Mouse (Mus musculus) cerebellum, adult (tissue): ENCODE data around the gene Hipk3.

Source experiments
- ATAC-seq: cut with Nextera tagmentation; 2 replicates; pipeline ENCODE4 v1.9.2; 2017; ENCODE audit warnings: mild to moderate bottlenecking, moderate library complexity, mixed read lengths; ENCODE audit not compliant: insufficient number of reproducible peaks, low FRiP score, low TSS enrichment

Gene Hipk3

DNA sequence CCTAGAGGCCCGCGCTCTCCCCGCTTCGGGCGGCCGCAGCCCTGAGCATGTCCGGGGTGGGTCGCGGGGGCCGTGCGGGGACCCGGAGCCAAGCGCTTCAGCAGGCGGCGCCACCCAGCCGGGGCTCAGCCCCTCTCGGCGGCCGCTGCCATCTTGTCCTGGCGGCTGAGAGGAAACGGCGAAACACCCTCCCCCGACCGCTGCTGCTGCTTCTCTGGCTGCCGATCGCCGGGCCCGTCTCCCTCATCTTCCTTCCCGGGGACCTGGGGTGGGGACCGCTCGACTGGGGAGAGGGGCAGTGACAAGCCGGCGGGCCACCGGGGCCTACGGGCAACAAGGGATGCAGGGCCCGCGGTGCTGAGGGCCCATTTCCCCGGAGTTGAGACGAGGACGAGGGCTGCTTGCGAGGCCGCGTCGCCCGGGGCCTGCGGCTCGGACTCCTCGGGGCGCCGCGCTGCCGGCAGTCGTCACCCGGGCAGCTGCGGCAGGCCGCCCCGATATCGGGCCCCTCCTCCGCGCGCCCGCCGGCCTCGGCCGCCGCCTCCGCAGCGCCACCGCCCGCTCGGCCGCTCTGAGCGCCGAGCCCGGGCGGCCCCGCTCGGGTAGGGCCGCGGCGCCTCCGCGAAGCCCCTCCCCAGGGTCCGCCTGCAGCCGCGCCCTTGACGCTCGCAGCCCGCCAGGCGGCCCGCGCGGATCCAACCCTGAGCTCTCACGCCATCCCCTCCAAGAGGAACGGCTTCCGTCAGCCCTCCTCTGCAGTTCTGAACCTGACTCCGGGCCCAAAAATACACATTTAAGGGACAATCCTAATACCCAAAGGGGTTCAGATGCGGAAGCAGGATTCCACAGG lies at the start of gene Hipk3:
Gene Hipk3, minus strand, starts transcription at position 496 of the 850 bp plus-strand sequence.
- peak; percentile 86 for ATAC-seq

DNA sequence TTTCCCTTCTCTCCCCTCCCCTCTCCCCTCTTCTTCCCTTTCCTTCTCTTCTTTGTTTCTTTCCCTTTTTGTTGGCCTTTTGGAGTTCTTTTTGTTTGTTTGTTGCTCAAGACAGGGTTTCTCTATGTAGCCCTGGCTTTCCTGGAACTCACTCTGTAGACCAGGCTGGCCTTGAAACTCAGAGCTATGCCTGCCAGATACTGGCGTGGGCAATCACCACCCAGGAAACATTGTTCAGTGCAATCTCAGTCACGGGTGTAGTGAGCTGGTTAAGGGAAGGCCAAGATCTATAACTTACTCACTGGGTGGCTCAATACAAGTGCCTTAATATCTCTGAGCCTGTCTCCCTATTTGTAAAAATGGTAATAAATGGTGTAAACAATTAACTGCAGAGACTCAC lies 46.0 kb upstream of the Hipk3 start:
- no peak for ATAC-seq

- no peak for ATAC-seq
Observed at GRCm38 (mm10) chr2:104534751-104535150, 40.5 kb upstream of the Hipk3 start.

- ATAC-seq = no peak
Observed at GRCm38 (mm10) chr2:104532548-104532947, 38.3 kb upstream of the Hipk3 start.

- no peak for ATAC-seq
Observed at GRCm38 (mm10) chr2:104526559-104526958, 32.3 kb upstream of the Hipk3 start.

DNA sequence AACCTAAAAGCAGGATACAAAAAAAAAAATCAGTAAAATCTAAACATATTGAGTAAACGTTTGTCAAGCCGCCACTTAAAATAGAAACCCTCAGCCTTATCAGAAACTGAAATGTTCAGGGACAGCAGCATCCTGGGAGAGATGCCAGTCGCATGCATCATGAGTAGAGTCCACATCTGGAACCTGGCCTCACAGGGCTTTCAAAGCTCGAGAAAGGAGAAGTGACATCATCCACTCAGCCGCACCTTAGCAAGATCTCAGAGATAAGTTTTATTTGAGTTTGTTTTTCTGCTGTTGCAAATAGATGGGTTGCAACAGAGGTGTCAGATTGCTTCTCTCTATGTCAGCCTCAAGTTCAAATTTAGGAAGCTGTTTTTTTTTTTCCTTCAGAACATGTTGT lies 31.3 kb upstream of the Hipk3 start:
- ATAC-seq = no peak

DNA sequence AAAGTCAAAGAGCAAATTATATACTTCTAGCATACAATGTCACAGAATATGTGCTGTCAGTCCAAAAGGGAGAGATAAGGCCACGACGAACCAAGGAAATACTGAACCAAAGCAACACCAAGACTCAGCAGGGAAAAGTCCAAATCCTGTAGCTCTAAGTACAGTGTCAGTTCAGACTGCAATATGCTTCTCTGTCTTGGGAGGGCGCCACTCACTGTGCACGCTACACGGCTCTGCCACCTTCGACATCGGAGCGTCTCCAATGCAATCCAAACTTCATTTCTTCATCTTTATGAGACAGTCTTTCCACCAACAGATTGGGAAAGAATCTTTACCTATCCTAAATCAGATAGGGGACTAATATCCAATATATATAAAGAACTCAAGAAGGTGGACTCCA lies 17.4 kb upstream of the Hipk3 start:
- no peak for ATAC-seq

DNA sequence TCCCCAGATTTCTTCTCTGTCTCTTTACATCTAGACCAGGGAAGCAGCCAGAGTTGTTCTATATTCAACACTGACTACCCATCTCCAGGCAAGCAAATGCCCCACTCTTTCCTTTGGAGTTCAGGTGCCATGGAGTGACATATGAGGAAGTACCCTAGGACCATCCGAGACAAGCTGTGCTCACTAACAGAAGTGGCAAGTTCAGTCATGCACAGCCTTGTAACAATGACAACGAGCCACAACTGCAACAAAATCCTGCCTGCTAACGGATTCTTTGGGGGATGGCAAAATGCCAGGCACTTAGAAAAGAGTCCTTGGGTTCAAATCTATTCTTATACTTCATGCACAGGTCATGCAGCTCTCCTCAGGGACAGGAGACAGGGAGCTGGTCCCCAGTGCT lies 8.1 kb upstream of the Hipk3 start:
- no peak for ATAC-seq

DNA sequence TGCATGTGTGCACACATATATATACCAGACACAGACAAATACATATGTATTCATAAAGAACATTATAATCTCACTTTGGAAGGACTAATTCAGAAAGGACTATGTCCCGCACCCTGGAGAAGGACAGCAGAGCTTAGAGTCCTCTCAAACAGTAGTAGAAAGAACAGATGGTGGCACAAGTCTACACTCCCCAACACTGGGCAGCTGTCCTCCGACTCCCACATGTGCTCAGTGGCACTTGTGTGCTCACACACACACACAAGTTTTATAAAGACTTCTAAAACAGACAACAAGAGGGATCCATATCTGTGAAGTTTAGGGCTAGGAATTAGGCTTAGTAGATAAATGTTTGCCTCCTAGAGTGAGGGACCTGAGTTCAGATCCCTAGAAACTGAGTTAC lies 6.8 kb upstream of the Hipk3 start:
- no peak for ATAC-seq

DNA sequence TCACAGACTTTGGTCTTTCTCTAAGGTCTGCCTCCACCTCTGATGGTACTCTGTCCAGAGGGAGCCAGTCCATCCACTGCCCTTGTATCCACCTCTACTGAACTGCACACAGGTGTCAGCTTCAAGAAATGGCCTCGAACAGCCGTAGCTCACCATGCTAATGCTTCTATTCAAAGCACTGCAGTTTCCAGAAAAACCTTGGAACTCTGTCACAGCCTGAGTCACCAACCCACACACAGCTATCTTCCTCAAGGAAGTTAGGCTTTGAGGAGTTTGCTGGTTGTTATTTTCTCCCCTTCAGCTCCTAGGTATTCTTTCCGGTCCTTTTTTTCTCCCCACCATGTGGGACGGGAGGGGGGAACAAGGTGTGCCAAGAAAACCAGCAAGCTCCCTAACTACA lies 3.5 kb upstream of the Hipk3 start:
- no peak for ATAC-seq

DNA sequence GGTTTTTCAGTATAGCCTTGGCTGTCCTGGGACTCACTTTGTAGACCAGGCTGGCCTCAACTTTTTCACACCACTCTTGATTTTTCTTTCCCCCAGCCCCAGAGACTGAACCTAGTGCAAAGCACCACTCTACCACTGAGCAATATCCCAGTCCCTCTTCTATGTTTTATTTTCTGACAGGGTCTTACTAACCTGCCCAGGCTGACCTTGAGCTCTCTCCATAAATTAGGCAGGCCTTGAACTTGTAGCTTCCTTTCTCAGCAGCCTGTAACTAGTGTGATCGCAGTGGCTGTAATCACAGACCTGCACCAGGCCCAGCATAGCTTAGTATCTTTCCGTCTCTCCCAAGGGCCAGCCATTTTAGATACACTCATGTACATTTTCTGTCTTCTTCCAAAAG lies 3.0 kb upstream of the Hipk3 start:
- ATAC-seq = no peak

GRCm38 (mm10) chr2:104496206-104496605 lies 2.0 kb upstream of the Hipk3 start:
- no peak for ATAC-seq

DNA sequence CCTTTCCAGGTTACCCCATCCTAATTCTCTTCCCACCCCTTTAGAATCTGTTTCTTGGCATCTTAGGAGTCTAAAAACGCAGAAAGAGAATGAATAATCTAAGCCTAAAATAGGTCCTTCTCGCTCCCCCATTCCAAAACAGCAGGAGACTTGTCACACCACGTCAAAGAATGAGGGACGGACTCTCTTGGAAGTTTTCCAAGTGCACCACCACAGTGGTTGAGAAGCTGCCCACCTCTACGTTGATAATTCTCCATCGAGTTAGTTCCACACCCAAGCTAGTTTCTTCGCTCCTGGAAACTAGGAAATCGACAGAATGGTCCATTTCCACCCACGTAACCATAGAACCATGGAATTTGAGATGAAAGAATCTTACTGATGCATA lies 547 bp upstream of the Hipk3 start:
- ATAC-seq = no peak

DNA sequence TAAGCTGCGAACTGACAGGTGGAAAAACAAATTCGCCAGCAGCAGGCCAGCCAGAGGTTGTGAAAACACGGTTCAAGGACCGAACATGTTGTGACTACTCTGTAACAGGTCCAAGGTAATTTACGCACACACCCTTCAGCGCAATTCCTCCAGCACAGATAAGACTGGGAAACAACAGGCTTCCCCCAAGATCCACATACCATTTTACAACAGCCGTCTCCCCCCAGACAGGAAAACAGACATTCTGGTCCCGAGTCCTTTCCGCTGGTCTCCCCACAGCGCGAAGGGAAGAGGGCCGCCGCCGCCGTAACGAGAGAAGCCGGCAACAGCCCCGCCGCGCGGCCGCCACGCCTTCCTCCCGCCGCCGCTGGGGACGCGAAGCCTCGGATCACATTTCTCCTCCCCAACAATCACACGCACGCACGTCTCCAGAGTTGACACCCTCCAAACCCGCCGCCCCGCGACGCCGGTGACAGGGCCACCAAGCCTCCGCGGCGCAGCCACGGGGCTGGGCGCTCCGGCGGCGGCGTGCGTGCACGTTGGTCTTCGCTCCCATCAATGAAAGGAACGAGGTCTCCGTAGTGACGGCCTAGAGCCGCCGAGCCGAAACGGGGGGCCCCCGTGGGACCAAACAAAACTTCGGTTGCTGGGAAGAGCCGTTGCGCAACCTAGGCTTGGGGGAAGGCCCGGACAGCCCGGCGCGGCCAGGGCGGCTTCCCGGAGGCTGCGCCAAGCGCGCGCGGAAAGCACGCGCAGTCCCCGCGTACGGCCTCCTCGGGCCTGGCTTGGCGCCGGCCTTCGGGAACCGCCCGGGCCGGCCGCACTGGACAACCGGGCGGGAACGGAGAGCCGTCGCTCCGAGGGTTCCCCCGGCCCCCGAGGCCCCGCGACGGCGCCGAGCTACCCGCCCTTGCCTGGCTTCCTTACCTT lies 960 bp downstream of the Hipk3 start:
- peak; percentile 82 for ATAC-seq

DNA sequence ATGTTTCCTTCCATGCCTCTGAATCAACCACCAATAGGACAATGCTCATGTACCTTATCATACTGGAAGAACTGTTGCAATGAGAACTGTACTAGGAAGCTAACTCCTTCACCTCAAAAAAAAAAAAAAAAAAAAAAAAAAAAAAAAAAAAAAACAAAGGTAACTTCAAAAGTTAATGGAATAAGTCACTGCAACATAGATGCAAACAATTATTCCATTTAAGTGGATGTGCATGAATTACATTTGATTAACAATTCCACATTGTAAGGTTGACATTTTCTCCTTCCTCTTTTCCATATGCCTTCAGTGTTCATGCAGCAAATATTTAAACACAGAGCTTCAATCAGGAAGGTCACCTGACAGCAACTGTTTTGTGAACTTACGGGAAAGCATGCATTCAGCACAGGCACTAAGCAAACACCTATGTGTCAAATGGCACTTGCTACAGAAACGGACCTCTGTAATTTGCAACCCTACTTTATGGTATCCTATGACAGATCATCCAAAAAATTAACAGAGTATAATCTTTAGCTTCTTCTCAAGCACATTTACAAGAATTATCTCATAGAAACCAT lies 2.9 kb downstream of the Hipk3 start:
- ATAC-seq = no peak

DNA sequence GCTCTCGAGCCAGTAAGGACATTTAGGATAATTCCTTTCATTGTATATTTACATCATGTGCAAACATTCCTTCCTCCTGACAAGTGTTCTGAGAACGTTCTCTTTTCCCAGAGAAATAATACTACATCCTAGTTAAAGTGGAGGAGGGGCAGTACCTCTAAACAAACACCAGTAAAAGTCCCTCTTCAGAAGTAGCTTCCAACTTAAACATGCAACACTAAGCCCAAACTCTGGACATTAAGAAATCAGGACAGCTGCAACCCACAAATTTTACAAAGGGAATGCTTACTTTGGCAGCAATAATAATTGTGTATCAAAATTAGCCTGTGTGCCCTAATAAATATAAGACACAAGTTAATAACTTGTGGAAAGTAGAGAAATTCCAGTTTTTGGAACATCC lies 3.5 kb downstream of the Hipk3 start:
- no peak for ATAC-seq

DNA sequence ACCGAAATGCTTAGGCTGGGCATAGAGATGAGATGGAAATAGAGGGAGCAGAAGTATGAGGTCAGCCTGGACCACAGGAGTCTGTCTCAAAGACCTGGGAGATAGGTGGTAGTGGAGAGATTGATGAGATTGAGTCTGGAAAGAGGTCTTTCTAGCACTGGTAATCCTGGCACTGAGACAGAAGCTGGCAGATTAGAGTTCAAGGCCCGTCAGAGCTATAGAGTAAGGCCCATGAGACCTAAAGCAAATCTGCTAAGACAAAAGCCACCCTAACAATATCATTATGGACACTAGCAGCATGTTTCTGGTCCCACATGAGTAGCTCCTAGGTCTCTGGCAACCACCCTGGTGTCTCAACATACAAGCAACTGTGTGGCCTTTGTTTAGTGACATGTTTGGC lies 4.4 kb downstream of the Hipk3 start:
- no peak for ATAC-seq

DNA sequence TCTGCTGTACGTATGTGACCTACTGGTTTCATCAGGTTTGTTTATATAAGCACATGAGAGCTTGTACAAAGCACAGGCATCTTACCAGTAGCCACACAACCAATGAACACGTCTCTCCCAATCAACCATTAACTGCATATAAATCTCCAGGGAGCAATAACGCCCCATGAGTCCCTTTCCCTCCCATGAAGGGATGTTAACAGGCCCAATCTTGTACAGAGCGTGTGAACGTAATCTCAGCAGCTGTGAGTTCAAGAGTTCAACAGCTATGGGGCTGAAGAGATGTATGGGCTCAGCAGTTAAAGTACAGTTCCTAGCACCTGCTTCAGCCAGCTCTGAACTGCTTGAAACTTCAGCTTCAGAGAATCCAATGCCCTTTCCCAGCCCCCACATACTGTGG lies 9.8 kb downstream of the Hipk3 start:
- ATAC-seq = no peak

GRCm38 (mm10) chr2:104482156-104482555 lies 12.1 kb downstream of the Hipk3 start:
- ATAC-seq = no peak

- no peak for ATAC-seq
Observed at GRCm38 (mm10) chr2:104479054-104479453, 15.2 kb downstream of the Hipk3 start.

GRCm38 (mm10) chr2:104477398-104478015 lies 16.7 kb downstream of the Hipk3 start:
- no peak for ATAC-seq
